Mouse (Mus musculus): ENCODE data around the gene Tmem110. TPM values are rescaled to one million over a fixed set of nuclear protein-coding genes. Genes with fewer than 3 reads are reported as not detected.
A peak's percentile ranks its signal among the peaks of the same experiment; 100 is the strongest.

Tmem110 gene
- total RNA-seq, 2 experiments from 2014 or later: 21.6 to 24.5 TPM

DNA sequence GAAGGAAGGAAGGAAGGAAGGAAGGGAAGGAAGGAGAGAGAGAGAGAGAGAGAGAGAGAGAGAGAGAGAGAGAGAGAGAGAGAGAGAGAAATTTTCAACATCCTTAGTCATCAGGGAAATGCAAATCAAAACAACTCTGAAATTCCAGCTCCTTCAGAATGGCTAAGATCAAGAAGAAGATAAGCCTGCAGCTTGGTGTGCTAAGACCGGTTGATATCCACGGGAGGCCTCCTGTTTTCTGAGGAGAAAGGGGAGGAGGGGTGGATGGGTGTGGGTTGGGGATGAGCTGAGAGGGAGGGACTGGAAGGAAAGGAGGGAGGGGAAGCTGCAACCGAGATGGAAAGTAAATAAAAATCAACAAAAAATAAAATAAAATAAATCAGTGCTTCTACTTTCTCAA lies 59.9 kb downstream of the Tmem110 start:
- DNase-seq (ENCODE audit: low spot score in 2 of 2): no peak
- no peak for TF ChIP-seq CTCF (conservative IDR thresholded peaks at IDR 0.05)
- no peak overlapping the region for H3K4me3 ChIP-seq
- H3K27ac ChIP-seq: no peak overlapping the region

DNA sequence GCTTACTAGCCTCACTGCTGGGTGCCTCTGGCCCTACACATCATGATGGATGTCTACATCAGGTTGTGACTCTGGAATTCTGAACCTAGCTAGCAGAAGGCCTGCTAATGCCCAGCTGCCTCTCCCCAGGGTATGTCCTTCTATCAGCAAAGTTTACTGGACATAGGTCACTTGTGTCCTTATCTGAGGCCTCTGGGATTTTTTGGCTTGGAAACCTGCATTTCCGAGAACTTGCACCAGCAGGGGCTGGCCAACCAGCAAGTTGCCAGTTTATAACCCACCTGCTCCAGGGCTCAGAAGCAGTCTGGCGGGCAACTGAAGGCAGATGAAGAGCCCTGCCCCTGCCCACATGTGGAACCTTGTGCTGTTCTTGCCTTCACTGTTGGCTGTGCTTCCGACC lies 60.8 kb downstream of the Tmem110 start, which contains the start of gene Itih4:
Gene Itih4 (plus strand): TSS at position 273 of the 400 bp plus-strand sequence.
- no peak for TF ChIP-seq CTCF (conservative IDR thresholded peaks at IDR 0.05)
- no peak for DNase-seq (ENCODE audit: low spot score in 2 of 2)
- Histone ChIP-seq H3K4me3 (no peak within 1 kb of the TSS), H3K27ac (no peak within 1 kb of the TSS)

DNA sequence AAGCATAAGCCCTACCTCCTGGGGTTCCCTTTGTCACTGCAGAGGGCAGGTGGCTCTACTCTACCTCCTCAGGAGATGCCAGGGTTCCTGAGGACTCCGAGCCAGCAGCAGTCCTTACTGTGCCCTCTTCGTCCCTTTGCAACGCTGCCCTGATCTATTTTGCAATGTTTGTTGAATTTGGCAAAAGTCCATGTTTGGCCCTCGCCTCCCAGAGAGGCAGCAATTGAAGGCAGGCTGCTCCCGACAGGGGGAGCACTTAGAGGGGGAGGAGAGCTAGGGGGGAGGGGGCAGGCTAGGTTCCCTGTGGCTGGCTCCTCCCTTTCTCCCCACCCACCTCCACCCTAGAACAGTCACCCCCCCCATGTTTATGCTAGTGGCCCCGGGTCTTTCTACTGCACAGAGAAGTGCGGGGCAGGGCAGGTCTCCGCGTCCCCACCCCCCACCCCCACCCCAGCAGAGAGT lies 62.9 kb downstream of the Tmem110 start:
- Histone ChIP-seq H3K4me3 (no peak overlapping the region), H3K27ac (0 out of 2 replicates have a peak overlapping the region, but pooled peaks have one; percentile 3)
- TF ChIP-seq CTCF (conservative IDR thresholded peaks at IDR 0.05): peak; percentile 58
- no peak for DNase-seq (ENCODE audit: low spot score in 2 of 2)

DNA sequence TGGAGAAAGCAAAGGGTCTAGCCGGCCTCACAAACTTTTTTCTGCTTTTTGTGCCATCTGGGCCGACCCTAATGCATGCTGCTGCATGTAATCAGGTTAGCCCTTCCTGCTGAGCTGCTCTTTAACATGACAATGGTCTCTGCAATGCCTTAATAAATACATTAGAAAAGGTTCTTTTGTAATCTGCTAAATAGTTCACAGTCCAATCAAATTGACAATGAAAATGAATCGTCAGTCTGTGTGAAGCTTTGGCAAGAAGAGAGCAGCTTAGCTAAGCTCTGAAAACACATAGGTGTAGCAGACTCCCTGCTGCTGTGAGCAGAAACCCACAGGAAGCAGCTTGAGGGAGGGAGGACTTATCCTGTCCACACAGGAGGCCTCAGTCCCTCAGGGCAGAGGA lies 74.6 kb downstream of the Tmem110 start:
- TF ChIP-seq CTCF (conservative IDR thresholded peaks at IDR 0.05): no peak
- no peak overlapping the region for H3K4me3 ChIP-seq
- H3K27ac ChIP-seq: no peak overlapping the region
- no peak for DNase-seq (ENCODE audit: low spot score in 2 of 2)

DNA sequence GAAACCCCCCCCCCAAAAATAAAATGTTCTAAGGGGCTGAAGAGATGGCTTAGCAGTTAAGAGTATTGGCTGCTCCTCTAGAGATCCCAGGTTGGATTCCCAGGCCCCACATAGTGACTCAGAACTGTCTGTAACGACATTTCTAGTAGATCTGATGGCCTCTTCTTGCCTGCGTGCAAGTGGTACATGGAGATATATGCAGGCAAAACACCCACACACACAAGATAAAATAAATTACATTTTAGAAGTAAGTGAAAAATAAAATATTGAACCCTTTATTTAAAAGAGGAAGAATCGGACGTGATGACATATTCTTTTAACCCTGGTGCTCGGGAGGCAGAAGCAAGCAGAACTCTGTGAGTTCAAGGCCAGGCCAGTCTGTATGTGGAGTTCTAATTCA lies 77.2 kb downstream of the Tmem110 start:
- no peak for DNase-seq (ENCODE audit: low spot score in 2 of 2)
- TF ChIP-seq CTCF (conservative IDR thresholded peaks at IDR 0.05): no peak
- Histone ChIP-seq H3K27ac (no peak overlapping the region), H3K4me3 (no peak overlapping the region)

DNA sequence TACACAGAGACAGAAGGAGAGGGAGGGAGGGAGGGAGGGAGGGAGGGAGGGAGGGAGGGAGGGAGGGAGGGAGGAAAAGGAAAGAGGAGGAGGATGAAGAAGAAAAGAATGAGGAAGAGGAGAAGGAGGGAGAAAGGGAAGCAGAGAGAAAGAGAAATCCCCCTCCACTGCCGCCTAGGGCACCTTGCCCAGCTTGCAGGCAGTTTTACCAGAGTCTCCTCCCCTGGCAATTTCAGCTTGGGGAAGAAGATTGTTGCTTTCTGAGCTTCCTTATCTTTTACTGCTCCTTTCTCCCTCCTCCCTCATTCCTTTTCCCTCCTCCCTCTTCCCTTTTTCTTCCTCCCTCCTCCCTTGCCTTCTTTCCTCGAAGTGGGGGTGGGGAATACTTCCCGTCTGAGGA lies 77.6 kb downstream of the Tmem110 start:
- TF ChIP-seq CTCF (conservative IDR thresholded peaks at IDR 0.05): no peak

DNA sequence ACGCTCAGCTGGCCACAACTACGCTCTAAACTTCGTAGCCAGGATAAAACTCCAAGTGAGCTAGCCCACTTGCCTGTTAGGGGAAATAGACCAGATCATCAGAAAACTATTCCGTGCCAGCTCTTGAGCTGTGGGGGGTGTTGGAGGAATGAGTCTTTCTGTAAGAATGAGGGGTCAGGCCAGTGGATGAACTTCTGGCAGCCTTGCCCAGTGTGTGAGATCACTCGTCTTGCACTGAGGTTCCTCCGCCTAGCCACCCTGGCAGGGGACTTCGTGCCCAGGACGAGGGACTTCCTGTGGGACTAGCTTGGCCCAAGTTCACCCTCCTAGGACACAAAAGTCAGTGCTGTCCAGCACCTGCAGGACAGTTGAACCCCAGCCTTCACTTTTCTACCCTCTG lies 78.9 kb downstream of the Tmem110 start:
- no peak overlapping the region for H3K27ac ChIP-seq
- DNase-seq (ENCODE audit: low spot score in 2 of 2): no peak
- no peak overlapping the region for H3K4me3 ChIP-seq
- no peak for TF ChIP-seq CTCF (conservative IDR thresholded peaks at IDR 0.05)

More for the DNA sequence above, 77.6 kb downstream of the Tmem110 start:
- DNase-seq (ENCODE audit: low spot score in 2 of 2): no peak
- no peak overlapping the region for H3K4me3 ChIP-seq
- no peak overlapping the region for H3K27ac ChIP-seq

DNA sequence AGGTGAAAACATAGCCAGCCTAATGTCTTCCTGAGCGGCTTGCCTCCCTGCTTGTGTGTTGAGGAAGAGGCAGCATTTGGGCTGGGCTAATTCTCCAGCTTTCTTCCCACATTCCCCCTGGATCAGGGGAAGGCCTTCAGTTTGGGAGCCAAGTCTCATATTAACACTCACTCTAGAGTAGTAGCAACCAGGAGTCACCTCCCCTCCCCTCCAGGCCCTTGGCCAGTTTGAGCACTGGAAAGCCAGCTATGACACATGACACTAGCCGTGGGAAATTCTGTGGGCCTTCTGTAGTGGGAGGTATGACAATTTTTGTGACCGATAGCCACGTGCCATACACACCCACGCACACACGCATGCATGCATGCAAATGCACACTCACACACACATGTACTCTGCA lies 80.6 kb downstream of the Tmem110 start:
- no peak for DNase-seq (ENCODE audit: low spot score in 2 of 2)
- H3K4me3 ChIP-seq: no peak overlapping the region
- H3K27ac ChIP-seq: no peak overlapping the region
- no peak for TF ChIP-seq CTCF (conservative IDR thresholded peaks at IDR 0.05)

DNA sequence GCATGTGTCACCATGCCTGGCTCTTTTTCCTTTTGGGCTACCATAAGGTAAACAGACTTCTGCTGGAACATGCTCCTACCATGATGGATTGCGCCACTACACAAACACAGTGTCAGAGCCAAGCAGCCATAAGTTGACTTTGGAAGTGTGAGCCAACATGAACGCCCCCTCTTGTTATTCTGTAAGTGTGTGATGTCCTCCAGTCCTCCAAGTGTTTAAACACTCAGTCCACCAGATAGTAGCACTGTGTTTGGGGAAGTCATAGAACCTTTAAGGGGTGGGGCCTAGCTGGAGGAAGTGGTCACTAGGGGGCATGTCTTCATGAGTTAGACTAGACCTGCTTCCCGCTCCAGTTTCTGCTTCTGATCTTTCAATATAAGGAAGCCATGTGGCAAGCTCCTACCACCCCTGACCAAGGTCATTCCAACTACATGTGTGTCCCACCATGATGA lies 82.5 kb downstream of the Tmem110 start:
- DNase-seq (ENCODE audit: low spot score in 2 of 2): peak in 1 of 2 experiments; percentile 12
- H3K27ac ChIP-seq: no peak overlapping the region
- H3K4me3 ChIP-seq: no peak overlapping the region
- TF ChIP-seq CTCF (conservative IDR thresholded peaks at IDR 0.05): no peak

DNA sequence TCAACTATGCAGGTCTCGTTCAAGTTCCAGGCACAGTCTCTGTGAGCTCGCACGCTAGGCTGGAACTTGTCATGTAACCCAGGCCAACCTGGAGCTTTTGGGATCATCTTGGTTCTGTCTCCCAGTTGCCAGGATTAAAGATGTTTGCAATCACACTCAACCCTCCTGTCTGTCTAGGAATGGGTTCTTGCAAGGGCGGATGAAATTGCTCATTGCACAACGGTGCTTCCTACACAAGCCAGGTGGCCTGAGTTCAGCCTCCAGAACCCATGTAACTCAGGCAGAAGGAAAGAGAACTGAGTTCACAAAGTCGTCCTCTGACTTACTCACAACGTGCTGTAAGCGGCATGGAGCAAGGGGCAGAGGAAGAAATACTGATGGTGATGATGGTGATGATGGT lies 85.8 kb downstream of the Tmem110 start:
- DNase-seq (ENCODE audit: low spot score in 2 of 2): no peak
- Histone ChIP-seq H3K4me3 (no peak overlapping the region), H3K27ac (no peak overlapping the region)
- TF ChIP-seq CTCF (conservative IDR thresholded peaks at IDR 0.05): no peak

DNA sequence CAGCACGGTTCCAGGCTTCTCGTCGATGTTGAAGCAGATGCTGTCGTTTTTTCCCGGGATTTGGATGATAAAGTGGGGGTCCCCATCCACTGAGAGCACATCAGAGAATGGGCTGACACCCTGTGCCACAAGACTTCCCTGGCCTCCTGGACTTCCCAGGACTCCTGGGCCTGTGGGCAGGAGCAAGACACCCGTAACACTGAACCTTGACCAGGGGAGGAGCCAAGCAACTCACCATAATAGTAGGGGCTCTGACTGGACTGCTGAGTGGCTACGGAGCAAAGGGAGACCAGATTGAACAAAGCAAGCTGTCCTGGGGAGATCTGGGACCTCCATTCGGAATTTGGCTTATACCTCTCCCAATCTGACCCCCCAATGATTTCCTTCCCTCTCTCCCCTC lies 87.3 kb downstream of the Tmem110 start:
- H3K4me3 ChIP-seq: no peak overlapping the region
- TF ChIP-seq CTCF (conservative IDR thresholded peaks at IDR 0.05): no peak
- DNase-seq (ENCODE audit: low spot score in 2 of 2): no peak
- no peak overlapping the region for H3K27ac ChIP-seq

DNA sequence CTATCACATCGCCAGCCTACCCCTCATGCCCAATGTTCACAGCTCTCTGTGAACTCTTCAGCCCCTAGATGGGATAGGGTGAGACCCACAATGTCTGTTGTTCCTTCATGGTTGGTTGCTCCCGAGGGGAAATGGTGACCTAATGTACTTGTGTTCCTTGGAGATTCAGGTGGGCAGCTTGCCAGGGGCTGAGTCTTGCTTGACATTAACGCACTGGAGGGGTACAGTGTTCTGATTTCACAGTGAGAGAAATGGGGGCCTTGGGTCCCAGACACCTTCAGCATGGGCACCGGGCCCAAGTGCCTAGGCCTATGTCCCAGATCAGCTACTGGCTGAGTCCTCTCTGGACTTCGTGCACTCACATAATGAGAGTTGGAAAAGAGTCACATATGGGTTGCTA lies 88.0 kb downstream of the Tmem110 start:
- 0 out of 2 replicates have a peak overlapping the region, but pooled peaks have one; percentile 5 for H3K27ac ChIP-seq
- no peak overlapping the region for H3K4me3 ChIP-seq
- no peak for DNase-seq (ENCODE audit: low spot score in 2 of 2)
- TF ChIP-seq CTCF (conservative IDR thresholded peaks at IDR 0.05): no peak

DNA sequence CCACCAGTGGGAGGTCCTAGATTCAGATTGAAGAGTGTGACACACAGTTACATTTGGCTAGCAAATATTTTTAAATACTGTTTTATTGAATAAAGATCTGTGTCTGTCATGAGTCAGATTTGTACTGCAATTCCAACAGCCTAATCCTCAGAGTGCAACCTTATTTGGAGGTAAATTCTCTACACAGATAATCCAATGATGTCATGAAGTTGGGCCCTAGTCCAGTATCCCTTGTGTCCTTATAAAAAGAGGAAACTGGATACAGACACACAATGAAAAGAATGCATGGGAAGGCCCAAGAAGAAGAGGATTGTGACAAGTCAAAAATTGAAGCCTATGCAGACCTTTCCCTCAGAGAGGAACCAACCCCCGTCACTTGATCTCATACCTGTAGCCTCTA lies 91.1 kb downstream of the Tmem110 start:
- no peak overlapping the region for H3K27ac ChIP-seq
- no peak overlapping the region for H3K4me3 ChIP-seq
- no peak for DNase-seq (ENCODE audit: low spot score in 2 of 2)
- TF ChIP-seq CTCF (conservative IDR thresholded peaks at IDR 0.05): no peak

DNA sequence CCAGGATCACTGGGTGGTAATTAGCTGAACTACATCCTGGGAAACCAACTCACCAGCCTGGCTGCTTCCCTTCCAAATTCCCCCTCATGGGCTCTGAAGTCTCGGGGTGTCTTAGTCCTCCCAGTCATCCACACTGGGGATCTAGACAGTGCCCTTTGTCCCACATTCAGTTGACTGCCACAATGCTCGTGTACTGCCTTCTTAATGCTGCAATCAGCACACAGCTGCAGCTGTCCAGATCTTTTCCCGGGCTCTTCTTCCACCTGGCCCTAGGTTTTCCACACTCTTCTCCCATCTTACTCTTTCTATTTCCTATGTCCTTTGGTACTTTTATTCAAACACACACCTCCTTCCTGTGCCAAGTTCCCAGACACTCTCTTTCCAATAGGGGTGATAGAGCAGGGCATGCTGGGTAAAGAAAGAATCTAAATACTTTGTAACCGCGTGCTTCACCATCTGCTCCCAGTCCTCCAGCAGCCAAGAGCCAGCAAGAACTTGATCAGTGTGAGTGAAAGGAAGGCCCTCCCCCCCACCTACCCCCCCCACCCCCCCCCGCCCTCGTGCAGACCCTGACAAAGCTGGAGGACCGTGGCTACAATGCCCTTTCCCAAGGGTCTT lies 96.8 kb downstream of the Tmem110 start:
- DNase-seq (ENCODE audit: low spot score in 2 of 2): peak; percentile 29 to 48
- no peak for TF ChIP-seq CTCF (conservative IDR thresholded peaks at IDR 0.05)
- peak overlapping the region; percentile 71; the same call in 1 of the 2 replicates for H3K27ac ChIP-seq
- no peak overlapping the region for H3K4me3 ChIP-seq

All from layer of hippocampus, adult 2 months (tissue).